Mouse (Mus musculus) cerebellum, adult 18-20 months (tissue): ENCODE results near the gene Alk.
A peak's percentile ranks its signal among the peaks of the same experiment; 100 is the strongest.

Experiments used
- DNase-seq, 2 experiments: peaks; one replicate each; pipeline ENCODE4 v3.0.0; 2021

Alk gene

DNA sequence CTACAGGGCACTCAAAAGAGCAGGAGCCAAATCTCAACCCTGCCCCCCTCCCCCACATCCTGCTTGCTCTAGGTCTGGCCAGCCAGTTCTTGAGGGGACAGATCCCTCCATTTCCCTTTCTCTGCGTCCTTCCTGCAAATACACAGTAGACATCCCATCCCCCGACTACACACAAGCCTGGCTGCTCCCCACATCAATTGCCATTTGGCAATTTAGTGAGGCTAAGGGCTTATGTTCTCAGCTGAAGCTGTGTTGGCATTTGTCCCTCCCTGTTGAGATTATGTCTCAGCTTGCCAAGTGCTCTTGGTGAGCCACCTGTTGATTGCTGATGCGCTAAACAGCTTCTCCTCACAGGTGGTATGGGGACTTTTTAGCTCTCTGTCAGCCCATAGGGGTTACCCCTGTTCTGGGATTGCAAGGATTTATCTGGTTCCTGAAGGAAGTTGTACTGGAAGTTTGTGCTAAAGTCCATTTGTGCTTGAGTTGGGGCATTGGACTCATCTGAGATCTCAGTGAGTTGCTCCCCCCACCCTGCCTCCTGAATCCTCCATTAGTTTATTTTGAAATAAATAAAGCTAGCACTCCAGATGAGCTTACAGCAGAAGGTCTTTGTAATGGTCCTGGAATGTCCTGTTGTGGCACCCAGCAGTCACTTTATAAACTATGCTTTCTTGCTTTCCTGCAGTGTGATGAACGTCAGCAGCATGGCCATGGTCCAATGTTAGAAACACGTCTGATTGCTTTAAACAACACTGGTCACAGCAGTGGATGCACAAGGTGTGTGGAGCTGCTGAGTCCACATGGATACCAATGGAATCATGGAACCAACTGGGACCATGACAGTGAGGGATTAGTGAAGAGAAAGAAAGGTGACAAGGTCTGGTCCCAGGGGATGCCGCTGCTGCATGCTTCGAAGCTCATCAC, 353.7 kb downstream of the Alk start:
- DNase-seq, result no peak

DNA sequence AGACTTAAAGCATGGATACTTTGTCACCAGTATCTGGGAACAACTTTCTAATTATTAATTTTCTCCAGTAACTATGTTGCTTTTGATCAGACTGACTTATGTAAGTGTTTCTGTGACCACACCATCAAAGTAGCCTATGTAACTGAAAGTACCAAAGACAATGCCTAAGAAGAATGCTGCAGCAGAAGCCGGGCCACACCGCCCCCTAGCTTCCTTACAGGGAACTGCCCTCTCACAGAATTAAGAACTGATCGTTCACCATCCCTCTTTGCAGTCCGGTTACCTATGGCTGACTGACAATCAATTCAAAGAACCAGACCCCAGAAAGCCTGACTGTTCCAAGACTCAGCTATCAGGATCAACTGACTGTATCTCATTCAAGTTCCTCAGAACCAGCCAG, 362.4 kb downstream of the Alk start:
- DNase-seq, result peak; percentile 41 to 63

DNA sequence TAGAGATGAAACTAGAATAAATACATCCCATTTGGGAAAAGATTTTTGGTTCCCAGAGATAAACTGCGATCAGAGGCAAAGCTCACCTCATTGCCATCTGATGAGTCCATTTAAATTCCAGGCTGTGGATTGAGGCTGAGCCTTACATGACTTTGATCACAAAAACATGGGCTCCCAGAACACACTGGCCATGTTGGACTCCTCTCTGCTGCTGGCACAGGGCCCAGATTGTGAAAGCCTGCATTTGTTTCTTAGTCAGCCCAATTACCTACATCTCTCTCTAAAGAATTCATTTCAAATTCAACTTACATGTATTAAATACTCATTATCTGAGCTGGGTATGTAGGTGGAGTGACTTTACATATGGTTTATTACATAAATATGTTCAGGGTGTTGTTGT, 367.1 kb downstream of the Alk start:
- DNase-seq, result no peak

DNA sequence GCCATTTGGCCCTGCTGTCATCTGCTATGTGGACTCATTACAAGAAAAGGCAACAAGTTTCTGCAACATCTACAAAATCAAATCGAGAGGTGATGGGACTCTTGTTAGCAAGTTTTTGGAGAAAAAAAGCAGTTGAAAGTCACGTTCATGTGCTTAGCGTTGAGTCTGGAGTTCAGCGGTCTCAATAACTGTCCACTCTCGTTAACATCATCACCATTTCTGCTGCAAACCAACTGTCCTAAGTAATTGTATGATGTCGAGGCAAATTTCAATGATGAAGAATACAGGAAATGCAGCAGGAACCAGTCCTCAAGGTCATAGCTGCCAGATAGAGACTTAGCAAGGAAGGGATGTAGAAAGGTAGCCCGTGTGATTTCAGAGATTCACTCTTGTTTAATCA, 373.5 kb downstream of the Alk start:
- DNase-seq, result no peak

DNA sequence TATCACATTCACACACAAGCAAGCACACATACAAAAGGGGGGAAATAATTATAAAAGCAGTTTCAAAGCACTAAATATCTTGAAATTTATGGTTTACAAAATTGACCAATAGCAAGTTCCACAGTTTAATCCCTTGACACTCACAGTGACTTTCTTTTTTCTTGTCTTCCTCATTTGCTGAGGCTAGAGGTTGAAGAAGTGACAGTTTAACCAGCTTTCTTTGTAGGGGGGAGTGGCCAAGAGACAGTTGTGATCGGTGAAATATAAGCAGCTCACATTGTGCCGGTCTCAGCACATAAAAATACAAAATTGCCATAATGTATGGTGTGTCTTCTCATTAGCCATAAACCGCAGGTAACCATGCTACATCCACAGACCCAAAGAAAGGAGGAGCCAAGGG, 385.6 kb downstream of the Alk start:
- DNase-seq, result no peak

DNA sequence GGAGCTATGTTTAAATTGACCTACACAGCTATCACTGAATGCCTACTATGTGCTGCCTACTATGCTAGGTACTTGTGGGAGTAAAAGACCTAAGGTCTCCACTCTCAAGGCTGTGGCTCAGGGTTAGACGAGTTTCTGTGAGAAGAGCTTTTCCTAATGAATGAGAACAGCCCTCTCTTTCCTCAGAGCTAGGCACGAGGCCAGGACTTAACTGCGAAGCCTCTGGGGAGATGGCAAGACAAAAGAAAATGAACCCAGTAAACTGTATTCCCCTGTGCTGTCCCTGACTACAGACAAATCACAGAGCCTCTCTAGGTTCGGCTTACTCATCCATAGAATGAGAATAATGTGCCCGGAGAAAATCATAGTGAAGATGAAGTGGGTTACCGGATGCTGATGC, 406.9 kb downstream of the Alk start:
- no peak for DNase-seq

DNA sequence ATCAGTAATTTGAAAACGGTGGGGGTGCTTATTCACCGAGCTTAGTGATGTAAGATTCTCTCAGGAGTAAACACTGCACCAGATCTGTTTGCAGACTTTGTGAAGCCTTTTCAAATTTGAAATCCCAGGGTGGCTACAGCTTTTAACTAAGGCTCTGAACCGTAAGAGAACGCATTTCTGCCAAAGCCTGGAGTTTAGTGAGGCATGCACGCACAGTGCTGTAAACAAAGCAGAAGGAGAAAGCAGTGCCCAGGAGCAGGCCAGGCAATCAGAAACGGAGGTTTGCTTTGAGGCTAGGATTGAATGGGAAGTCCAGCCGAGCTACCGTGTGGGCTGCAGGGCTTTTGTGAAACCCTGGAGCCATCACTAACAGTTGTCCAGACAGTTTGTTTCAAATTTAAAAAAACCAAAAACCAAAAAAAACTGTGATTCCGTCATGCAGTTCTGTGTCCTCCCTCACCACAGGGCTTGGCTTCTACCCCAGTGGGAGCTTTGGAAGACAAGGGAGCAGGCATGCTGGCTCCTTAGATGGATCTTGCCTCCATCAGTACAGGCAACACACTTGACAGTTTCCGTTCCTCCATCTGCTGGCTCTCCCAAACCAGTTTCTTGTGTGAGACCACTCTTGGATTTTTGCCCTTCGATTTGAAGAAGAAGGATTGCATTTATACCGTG, 409.3 kb downstream of the Alk start:
- no peak for DNase-seq

DNA sequence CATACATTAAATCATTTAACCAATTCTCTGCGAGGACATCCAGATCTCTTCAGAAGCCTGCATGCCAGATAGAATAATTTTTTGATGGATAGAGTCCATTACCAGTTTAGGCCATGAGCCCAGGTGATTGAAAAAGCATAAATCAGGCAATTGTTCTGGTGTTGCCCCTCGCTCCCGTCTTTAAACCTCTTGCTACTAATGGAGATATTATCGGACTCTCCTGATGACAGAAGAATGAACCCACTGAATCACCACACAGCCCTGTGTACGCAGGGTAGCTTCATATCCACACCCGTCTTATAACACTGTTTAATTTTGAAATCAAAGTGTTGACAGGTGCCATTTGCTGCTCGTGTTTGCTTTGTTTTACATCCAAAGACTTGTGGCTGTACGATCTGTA, 413.9 kb downstream of the Alk start:
- DNase-seq, result no peak

DNA sequence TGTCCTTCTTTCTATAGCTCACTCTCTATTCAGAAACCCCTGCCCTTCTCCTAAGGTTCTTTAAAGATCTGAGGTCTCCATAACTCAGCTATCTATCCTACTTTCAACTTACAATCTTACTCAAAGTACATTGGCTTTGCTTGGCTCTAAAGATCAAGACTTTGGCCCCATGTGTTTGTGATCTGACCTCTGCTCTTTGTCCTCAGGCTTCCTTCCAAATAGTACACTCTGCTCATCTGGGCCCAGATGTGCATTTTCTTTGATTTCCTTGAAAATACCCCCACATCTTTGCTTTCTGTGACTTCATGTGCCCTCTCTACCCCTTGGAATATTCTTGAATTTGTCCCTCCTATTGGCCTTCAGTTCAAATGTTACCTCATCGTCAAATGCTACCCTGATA, 417.4 kb downstream of the Alk start:
- DNase-seq, result no peak

DNA sequence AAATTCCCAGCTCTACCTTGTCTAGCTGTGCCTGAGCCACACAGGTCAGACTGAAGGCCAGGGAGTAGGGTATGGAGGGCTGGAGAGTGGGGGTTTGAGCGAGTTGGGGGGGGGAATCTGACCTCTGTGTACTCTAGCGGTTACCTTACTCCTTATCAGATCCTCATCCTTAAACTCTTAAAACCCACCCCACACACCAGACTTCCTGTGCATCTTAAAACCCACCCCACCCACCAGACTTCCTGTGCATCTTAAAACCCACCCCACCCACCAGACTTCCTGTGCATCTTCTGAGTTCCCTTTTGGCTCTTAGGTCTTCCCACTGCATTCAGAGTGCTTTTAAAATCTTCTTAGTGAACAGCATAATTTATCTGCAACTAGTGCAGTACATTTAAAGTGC, 422.0 kb downstream of the Alk start:
- DNase-seq, result no peak

DNA sequence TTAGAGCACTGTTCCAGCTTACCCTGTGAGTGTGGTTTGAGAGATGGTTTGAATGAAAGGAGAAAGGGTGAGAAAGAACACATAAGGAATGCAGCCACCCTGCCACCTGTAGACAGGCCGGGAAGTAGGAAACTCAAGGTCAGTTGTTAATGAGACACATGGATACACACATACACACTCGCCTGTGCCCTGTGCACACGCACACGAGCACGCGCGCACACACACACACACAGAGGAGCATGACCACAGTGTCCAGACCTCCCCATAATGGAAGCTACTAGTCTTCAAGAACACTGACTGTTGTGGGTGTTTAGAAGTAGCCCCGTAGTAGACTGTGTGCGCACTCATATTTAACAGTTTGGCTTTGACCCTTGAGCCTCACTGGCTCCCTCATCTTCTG, 424.2 kb downstream of the Alk start:
- no peak for DNase-seq

DNA sequence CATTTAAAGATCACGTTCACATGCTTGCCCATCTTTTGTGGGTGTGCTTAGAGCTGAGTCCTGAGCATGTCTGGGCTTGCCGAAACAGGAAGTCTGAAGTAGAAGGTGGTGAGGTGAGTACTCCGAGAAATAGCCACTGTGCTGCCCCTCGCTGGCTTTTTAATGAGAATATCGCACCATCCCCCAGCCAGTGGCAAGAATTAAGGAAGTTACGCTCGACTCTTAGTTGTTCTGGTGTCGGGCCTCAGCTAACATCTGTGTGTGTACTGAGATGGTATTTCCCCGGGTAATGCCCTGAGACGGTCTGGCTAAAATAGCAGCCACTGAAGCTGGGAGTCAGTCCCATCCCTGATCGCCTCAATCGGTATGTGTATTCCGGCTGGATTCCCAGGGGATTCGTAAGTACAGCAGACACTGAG, 424.7 kb downstream of the Alk start:
- no peak for DNase-seq

DNA sequence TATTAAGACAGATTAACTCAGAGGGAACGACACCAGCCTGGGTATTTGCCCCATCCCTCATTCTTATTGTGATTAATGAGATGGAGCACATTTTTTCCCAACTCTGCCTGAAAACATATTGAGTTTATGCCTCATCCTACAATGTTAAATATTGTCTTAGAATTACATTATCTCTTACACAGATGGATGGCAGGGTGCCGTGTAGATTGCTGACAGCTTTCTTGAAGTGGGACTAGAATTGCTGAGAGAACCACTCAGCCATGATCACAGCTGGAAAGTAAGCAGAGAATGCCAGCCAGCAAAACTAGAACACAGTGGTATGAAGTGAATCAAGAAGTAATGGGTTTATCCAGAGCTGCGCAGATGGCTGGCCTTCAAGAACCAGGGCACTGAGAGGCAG, 430.6 kb downstream of the Alk start:
- no peak for DNase-seq

DNA sequence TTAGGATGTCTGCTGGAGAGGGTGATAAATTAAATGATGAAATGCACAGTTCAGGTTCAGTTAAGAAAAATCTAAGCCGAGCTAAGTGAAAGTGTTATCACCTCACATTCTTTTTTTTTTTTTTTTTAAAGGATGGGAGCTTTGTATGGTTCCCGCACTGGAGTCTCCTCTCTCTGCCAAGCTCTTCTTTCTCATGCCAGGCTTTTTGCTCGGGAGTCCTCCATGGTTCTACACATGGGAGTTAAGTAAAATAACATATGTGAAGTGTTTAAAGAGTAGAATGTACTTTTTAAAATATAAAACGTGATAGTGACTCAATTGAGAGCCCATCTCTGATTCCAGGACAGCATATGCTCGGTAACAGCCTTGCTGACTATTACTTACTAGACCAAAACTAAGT, 436.3 kb downstream of the Alk start:
- no peak for DNase-seq

DNA sequence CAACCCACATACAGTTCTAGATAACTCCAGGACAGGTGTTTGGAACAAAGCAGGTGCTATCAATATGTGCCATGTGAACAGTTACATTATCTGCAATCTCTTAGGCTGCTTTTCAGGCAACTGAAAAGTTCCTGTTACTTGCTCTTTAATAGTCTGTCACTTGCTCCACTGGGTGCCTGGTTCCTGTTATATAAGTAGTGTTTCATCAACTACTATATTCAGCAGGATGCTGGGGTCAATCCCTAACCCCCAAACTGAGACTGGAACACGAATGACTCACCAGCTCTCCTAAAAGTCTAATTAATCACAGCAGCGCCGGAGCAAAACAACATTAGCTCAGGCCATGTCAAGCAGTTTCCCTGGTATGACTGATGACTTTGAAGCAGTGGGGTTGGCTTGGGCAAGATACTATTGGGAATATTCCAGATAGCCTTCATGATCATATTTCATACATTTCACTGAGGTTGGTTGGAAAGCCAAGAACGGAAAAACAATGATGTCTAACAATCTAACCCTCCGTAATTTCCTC, 445.5 kb downstream of the Alk start:
- DNase-seq, result no peak

DNA sequence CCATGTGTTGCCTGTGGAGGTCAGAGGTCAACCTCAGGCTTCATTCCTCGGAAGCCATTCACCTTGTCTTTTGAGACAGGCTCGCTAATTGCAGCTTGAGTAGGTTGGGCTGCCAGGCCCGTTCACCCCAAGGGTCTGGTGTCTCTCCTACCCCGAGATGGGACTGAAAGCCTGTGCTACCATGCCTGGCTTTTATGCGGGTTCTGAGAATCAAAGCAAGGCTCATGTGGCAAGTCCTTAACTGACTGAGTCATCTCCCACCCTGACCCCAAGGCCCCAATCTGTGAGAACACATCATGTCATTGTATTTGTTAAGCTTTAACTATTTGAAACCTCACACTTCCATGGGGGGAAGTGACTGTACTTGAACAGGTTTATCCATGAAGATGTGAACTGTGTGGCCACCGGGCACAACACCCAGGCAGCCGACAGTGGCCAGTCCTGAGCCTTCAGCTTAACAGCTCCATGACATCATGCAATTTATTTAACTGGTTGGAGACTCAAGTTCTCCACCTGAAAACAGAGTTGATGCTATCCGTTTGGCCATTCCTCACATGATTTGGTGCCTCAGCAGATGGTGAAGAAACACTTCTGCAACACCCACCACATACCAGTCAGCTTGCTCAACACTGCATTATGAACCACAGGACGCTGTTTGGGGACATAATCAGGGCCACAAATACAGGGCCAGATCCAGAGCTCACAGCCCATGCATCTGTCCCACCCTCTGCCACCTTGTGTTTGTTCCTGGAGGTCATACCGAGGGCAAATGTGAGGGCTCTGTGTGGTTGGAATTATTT, 446.4 kb downstream of the Alk start:
- DNase-seq, result no peak

DNA sequence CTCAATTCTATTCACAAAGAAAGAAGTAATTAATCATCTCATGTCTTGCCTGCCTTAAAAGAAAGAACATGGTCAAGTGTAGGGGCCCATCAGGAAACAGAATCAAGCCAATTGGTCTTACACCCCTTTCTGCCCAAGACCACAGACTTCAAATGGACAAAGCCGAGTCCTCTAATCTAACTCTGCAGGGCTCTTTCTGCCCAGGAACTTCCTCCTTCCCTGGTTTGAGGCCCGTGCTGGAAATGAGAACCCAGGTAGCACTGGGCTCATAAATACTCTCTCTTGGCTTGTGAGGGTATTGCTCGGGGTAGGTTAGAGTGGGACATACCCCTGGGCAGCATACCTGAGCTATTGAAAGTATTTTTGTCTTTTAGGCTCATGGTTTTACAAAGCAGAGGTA, 451.4 kb downstream of the Alk start:
- no peak for DNase-seq

DNA sequence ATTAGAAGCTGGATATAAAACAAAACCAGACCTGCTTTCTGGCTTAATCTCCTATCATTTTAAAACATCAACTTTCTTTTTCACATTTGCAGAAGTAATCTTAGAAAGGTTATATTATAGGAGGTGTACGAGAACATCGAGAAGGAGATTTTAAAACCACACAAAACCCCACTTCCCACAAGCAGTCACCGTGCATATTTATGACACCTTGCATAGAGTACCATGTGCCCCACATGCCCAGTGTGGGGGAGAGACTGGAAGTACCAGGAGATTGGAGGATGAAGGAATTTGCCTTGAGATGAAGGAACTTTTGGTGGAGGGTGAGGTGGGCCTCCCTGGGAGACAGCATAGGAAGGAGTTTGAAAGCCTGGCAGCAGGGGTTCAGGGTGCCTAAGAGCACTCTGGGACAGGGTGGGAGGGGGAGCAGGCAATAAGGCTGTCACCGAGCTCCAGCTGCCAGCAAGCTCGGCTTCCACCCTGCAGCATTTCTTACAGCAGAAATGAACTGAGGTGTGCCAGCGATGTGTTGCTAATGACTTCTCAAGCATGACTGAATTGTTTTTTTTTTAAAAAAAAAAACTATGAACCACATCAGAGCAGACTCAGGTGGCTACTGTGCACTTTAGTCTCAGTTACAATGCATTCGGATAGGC, 459.4 kb downstream of the Alk start:
- DNase-seq, result no peak

DNA sequence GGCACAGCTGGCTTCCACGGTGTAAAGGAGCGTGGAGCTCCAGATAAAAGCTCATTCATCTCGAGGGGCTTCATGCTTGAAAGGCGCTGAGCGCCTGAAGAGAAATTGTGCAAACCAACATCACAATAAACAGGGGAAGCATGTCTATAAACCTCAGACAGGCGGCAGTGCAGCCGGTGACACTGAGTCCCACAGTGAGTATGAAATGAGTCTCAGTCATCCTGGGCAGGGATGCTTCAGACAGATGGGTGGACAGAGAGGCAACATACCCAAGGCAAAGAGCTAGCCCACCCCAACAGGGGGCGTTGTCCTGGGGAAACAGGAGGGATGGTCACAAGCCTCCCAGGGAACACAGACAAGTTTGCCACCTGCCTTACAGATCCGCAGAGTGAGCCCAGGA, 460.0 kb downstream of the Alk start:
- DNase-seq, result no peak

DNA sequence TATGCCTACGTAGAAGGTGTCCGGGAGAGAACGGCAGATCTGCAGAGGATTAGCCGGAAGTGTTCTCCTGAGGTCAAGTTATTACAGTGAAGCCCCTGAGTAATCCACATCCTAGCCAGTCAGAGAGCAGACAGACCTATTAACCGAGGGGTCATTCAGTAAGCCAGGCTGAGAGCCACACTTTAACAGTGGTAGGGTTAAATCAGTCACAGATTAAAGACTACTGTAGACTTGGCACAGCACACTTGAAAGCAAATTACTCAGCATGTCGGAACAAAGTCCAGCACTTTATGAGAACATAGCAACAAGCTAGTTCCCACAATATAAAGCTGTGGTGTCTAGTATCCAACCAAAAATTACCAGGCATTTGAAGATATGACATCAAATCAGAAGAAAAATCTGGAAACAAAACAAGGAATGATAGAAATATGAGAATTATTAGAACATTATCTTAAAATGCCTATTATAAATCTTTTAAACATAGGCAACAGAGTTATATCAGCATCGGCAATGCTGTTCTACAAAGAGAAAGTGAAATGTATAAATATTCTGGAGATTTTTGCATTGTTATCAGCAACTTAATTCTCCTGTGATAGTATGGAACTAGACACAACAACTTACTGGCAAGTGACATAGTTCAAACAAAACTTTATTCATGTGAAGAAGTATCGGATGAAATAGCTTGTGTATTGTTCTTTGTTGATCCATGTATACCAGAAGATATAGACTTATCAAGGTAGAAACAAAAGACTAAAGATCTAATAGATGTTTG, 472.1 kb downstream of the Alk start:
- no peak for DNase-seq

DNA sequence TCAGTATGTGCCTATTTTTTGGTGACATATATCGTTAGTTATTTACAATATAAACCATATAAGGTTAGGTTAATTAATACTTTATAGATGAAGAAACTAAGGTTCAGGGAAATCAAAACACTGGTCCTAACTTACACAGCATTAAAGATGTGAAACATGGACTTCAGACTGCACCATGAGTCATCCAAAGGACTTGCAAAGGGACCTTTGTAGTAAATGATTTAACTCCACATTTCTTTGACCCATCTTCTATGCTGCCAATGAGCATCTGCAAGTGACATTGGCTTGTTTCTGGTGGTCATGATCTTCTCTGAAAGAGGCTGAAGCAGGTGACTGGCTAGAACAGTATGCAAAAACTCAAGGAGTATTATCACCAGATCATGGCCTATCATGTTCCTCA, 482.8 kb downstream of the Alk start:
- DNase-seq, result no peak

DNA sequence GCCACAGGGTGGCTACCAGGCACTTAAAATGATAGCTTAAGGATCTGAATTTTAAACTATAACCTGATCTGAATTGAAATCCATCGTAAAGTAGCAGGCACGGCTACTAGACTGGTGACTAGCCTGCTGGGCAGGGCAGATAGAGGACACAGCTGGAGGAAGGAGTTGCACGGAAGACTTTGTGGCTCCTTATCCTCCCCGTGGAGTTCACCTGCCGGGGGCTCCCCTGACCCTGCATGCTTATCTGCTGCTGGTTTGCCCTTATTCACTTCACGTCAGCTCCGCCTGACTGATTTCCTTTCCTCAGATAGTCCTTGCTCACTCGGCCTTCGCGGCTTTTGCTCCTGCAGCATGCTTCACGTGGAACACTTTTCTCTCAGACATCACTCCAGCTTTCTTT, 484.1 kb downstream of the Alk start:
- DNase-seq, result no peak
